Comparison of ENCODE assay signal across 19 mouse cellular contexts in the genomic region with DNA sequence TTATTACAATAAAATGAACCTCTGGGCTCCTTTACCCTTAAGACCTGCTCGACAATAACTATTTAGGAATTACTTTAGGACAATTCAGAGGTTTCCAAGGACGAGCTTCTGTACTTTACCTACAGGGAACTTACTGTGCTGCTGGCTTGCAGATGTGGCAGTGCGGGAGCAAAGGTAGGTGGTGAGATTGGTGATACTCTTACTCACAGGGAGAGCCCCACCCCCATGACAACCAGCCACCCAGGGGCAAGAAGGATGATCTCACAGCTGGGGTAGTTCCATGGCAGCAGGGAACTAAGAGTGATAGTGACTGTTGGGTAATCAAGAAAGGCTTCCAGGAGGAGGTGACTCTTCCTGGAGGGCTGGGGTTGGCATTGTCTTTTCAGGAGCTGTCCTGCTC. TPM values are rescaled to one million over a fixed set of nuclear protein-coding genes. Genes with fewer than 3 reads are reported as not detected.
"Had no signal": no experiment of that assay in that cellular context is flagged by ENCODE, and none has a peak within 500 bp of the region (broad histone marks: within the 10 kb centered on the region; RNA-seq: fewer than 3 reads in every experiment).

No protein-coding gene starts in this region.

- H3K36me3 ChIP-seq: lung, embryonic 15.5 days; midbrain, embryonic 13.5 days; midbrain, embryonic 15.5 days; neural tube, embryonic 12.5 days; stomach, embryonic 15.5 days had no signal

- H3K9me3 ChIP-seq: lung, embryonic 15.5 days; megakaryocyte, embryonic 14.5 days; midbrain, embryonic 13.5 days; midbrain, embryonic 15.5 days; neural tube, embryonic 12.5 days; stomach, embryonic 15.5 days had no signal

- H3K4me3 ChIP-seq: lung, embryonic 15.5 days; megakaryocyte, embryonic 14.5 days; midbrain, embryonic 13.5 days; midbrain, embryonic 15.5 days; neural tube, embryonic 12.5 days; stomach, embryonic 15.5 days had no signal

- H3K9ac ChIP-seq: liver, postnatal 0 days; lung, embryonic 15.5 days; midbrain, embryonic 13.5 days; midbrain, embryonic 15.5 days; neural tube, embryonic 12.5 days; stomach, embryonic 15.5 days had no signal

- H3K4me1 ChIP-seq: lung, embryonic 15.5 days; midbrain, embryonic 13.5 days; midbrain, embryonic 15.5 days; neural tube, embryonic 12.5 days; stomach, embryonic 15.5 days had no signal

- H3K27me3 ChIP-seq: lung, embryonic 15.5 days; megakaryocyte, embryonic 14.5 days; midbrain, embryonic 13.5 days; midbrain, embryonic 15.5 days; neural tube, embryonic 12.5 days; stomach, embryonic 15.5 days had no signal

- H3K4me2 ChIP-seq: lung, embryonic 15.5 days; midbrain, embryonic 11.5 days; midbrain, embryonic 13.5 days; midbrain, embryonic 15.5 days; neural tube, embryonic 12.5 days; stomach, embryonic 15.5 days had no signal

- H3K27ac ChIP-seq: lung, embryonic 15.5 days; macrophage; midbrain, embryonic 13.5 days; midbrain, embryonic 15.5 days; neural tube, embryonic 12.5 days; stomach, embryonic 15.5 days; stomach, postnatal 0 days had no signal

- ATAC-seq: liver, postnatal 0 days; lung, postnatal 0 days; midbrain, embryonic 13.5 days; midbrain, embryonic 15.5 days had no signal

- DNase-seq: liver, postnatal 0 days; lung, adult 2 months; lung, postnatal 14 days; lung, postnatal 36 days; thymus, adult 2 months; thymus, postnatal 25 days; thymus, postnatal 4 days had no signal

RNA-seq across cellular contexts. Expression of a gene that starts 46.6 kb away (rescaled TPM):
- total RNA-seq: megakaryocyte progenitor cell, adult 5-6 weeks; monocyte, adult 5-6 weeks had no signal
- polyA plus RNA-seq: macrophage had no signal
